Mouse (Mus musculus) midbrain, embryonic 14.5 days (tissue): Measurements from ENCODE around the gene Slc35d1. TPM values are rescaled to one million over a fixed set of nuclear protein-coding genes. Genes with fewer than 3 reads are reported as not detected.

Experiments used
- ATAC-seq: fragments of 200-750 bp; cut with Nextera tagmentation; 2 replicates; pipeline ENCODE4 v1.8.0; 2017; ENCODE audit warnings: moderate number of reproducible peaks, moderate library complexity; ENCODE audit not compliant: low FRiP score, low TSS enrichment
- DNase-seq: peaks from one replicate; pipeline ENCODE4 v3.0.0-alpha.2; 2015
- H3K27ac ChIP-seq: fragments of 300-500 bp; sonication (generic); replicated peaks from 2 replicates; pipeline ENCODE4 v1.5.1; 2014; ENCODE audit warnings: mild to moderate bottlenecking, low read depth, low read length, moderate library complexity
- H3K27me3 ChIP-seq: fragments of 300-500 bp; sonication (generic); 2 replicates; pipeline ENCODE4 v1.6.1; 2014; ENCODE audit warnings: low read length, control low read depth, mixed read lengths; ENCODE audit not compliant: control insufficient read depth, insufficient read depth
- H3K36me3 ChIP-seq: fragments of 300-500 bp; sonication (generic); 2 replicates; pipeline ENCODE4 v1.6.1; 2014; ENCODE audit warnings: low read length, control low read depth; ENCODE audit not compliant: control insufficient read depth, insufficient read depth
- H3K4me1 ChIP-seq: fragments of 300-500 bp; sonication (generic); 2 replicates; pipeline ENCODE4 v1.6.1; 2014; ENCODE audit warnings: mild to moderate bottlenecking, antibody characterized with exemption, low read length, control low read depth; ENCODE audit not compliant: control insufficient read depth, insufficient read depth
- H3K4me2 ChIP-seq: fragments of 300-500 bp; sonication (generic); 2 replicates; pipeline ENCODE4 v1.6.1; 2014; ENCODE audit warnings: mild to moderate bottlenecking, low read length, moderate library complexity
- H3K4me3 ChIP-seq: fragments of 300-500 bp; sonication (generic); replicated peaks from 2 replicates; pipeline ENCODE4 v1.5.1; 2014; ENCODE audit warnings: low read depth, low read length
- H3K9ac ChIP-seq: fragments of 300-500 bp; sonication (generic); replicated peaks from 2 replicates; pipeline ENCODE4 v1.6.1; 2014; ENCODE audit warnings: mild to moderate bottlenecking, low read length, moderate library complexity
- H3K9me3 ChIP-seq: fragments of 300-500 bp; sonication (generic); 2 replicates; pipeline ENCODE4 v1.6.1; 2016; ENCODE audit warnings: low read length, control low read depth, mixed read lengths; ENCODE audit not compliant: control insufficient read depth
- WGBS: fragments of 180-500 bp; shearing (Covaris S2); extraction: QIAGEN DNeasy Blood & Tissue Kit; methylation state at CpG from one replicate; pipeline ENCODE4 v1.1.7; 2014; 5-methylcytosine and 5-hydroxymethylcytosine counted together
- polyA plus RNA-seq: library from polyadenylated mRNA; unstranded; fragments of >200 nt; fragmentation: Nextera tagmentation; extraction: Ambion mirVana; gene quantifications from 2 replicates; pipeline ENCODE4 v1.2.1, GENCODE M21; 2014

The Slc35d1 gene
- polyA plus RNA-seq, 1 experiment from 2014 or later = 6.1 TPM

DNA sequence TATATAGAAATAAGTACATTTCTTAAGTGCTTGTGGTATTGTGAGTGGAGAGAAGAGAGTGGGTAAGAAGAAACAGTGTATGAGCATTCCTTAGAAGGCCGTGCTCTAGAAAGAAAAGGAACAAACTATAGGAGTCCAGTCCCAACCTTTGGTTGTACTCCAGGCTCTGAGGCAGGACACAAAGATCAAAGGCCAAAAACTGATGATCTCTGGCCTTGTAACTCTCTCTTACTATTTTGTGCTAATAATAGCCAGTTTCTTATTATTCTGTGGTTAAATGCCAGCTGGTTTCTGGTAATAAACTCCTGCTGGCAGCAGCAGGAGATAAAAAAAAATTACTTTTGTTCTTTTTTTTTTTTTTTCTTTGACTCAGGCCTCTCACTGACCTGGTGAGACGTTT is 17.2 kb upstream of the Slc35d1 start:
- Histone ChIP-seq H3K36me3 (no peaks in the 10 kb centered on the region), H3K4me2 (no peak overlapping the region), H3K9me3 (no peaks in the 10 kb centered on the region), H3K9ac (no peak overlapping the region), H3K4me1 (no peaks in the 10 kb centered on the region), H3K27me3 (no peaks in the 10 kb centered on the region), H3K27ac (no peak overlapping the region), H3K4me3 (no peak overlapping the region)
- DNase-seq = no peak
- ATAC-seq = no peak
- WGBS = 32% methylated on average over 2 of the region's 2 CpGs

GRCm38 (mm10) chr4:103222854-103223253 is 7.9 kb upstream of the Slc35d1 start:
- H3K4me2 ChIP-seq = no peak overlapping the region
- WGBS = 51% methylated on average over 9 of the region's 9 CpGs
- H3K4me1 ChIP-seq = no peaks in the 10 kb centered on the region
- H3K4me3 ChIP-seq = no peak overlapping the region
- no peaks in the 10 kb centered on the region for H3K27me3 ChIP-seq
- no peaks in the 10 kb centered on the region for H3K36me3 ChIP-seq
- no peak overlapping the region for H3K27ac ChIP-seq
- no peak for DNase-seq
- no peaks in the 10 kb centered on the region for H3K9me3 ChIP-seq
- no peak for ATAC-seq
- H3K9ac ChIP-seq = no peak overlapping the region

- H3K4me2 ChIP-seq = no peak overlapping the region
- no peak overlapping the region for H3K27ac ChIP-seq
- no peaks in the 10 kb centered on the region for H3K27me3 ChIP-seq
- H3K4me3 ChIP-seq = no peak overlapping the region
- no peak overlapping the region for H3K9ac ChIP-seq
- H3K9me3 ChIP-seq = no peaks in the 10 kb centered on the region
- 83% methylated on average over 6 of the region's 6 CpGs for WGBS
- no peaks in the 10 kb centered on the region for H3K4me1 ChIP-seq
- H3K36me3 ChIP-seq = no peaks in the 10 kb centered on the region
- no peak for ATAC-seq
- no peak for DNase-seq
Measured at GRCm38 (mm10) chr4:103221789-103222188, 6.8 kb upstream of the Slc35d1 start.

DNA sequence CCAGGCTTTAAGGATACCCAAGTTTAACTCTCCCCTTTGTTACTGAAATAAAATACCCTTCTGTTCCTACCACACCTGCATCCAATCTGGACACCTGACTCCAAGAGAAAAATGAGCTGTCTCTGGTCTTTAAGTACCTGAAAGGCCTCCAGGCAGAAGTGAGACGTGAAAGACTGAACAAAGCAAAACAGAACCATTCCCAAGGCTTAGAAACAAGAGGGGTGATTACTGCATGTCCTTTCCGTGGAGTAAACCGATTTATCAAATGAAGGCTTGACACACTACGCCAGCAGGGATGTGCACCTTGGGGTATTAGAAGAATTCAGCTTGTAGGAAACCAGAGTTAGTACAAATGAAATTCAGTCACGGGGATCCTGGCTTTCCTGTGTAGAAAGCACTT is 4.0 kb upstream of the Slc35d1 start:
- ATAC-seq (no peak), DNase-seq (peak; percentile 9)
- no peak overlapping the region for H3K27ac ChIP-seq
- no peaks in the 10 kb centered on the region for H3K9me3 ChIP-seq
- 54% methylated on average over 5 of the region's 5 CpGs for whole genome bisulfite sequencing
- H3K4me1 ChIP-seq = no peaks in the 10 kb centered on the region
- H3K9ac ChIP-seq = no peak overlapping the region
- H3K4me2 ChIP-seq = no peak overlapping the region
- no peaks in the 10 kb centered on the region for H3K27me3 ChIP-seq
- no peaks in the 10 kb centered on the region for H3K36me3 ChIP-seq
- no peak overlapping the region for H3K4me3 ChIP-seq

- Histone ChIP-seq H3K27ac (no peak overlapping the region), H3K4me1 (peaks cover 13% of the 10 kb centered on the region), H3K4me2 (no peak overlapping the region), H3K27me3 (no peaks in the 10 kb centered on the region), H3K4me3 (no peak overlapping the region), H3K9me3 (no peaks in the 10 kb centered on the region), H3K36me3 (no peaks in the 10 kb centered on the region), H3K9ac (no peak overlapping the region)
- WGBS = 78% methylated on average over 6 of the region's 6 CpGs
- ATAC-seq (no peak), DNase-seq (no peak)
Measured at GRCm38 (mm10) chr4:103216046-103216445, 1.1 kb upstream of the Slc35d1 start.

GRCm38 (mm10) chr4:103214498-103214924 is 453 bp downstream of the Slc35d1 start:
- H3K9ac ChIP-seq = peak overlapping the region; percentile 96
- peak; percentile 86 for DNase-seq
- under 1% methylated on average over 48 of the region's 48 CpGs for WGBS
- peaks cover 13% of the 10 kb centered on the region for H3K4me1 ChIP-seq
- H3K36me3 ChIP-seq = peaks cover 6% of the 10 kb centered on the region
- peak overlapping the region; percentile 85 for H3K4me3 ChIP-seq
- H3K9me3 ChIP-seq = no peaks in the 10 kb centered on the region
- no peaks in the 10 kb centered on the region for H3K27me3 ChIP-seq
- H3K27ac ChIP-seq = peak overlapping the region; percentile 99
- ATAC-seq = peak; percentile 84
- peak overlapping the region; percentile 79 for H3K4me2 ChIP-seq

DNA sequence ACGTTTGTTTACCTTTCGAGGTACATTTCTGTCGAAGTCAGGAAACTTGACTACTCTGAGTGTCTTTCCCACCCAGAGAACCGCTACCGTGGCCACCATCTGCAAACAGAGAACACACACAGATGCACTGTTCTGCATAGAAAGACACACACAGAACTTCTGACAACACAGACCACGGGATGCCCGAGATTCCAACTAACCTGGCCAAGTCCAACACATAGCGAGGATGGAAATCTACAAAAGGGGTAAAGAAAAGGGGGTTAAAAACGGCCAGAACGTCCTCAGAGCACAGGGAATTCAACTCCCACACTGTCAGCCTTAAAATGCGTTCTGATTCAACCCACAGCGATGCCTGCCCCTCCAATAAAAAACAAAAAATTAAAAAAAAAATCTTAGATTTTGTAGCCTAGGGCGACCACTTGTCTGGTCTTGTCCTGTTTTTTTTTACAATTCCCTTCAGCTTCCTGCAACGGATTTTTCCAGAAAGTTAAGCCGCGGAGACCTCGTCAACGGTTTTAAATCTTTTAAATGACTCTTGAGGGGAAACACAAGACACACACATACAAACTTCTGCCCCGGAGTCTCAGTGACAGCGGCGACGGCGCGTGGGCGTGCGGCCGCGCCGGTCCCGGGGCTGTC is 986 bp downstream of the Slc35d1 start:
- DNase-seq (peak; percentile 45), ATAC-seq (no peak)
- Histone ChIP-seq H3K27ac (peak overlapping the region; percentile 99), H3K27me3 (no peaks in the 10 kb centered on the region), H3K4me1 (peaks cover 13% of the 10 kb centered on the region), H3K9ac (peak overlapping the region; percentile 96), H3K36me3 (peaks cover 11% of the 10 kb centered on the region), H3K4me3 (peak overlapping the region; percentile 85), H3K9me3 (no peaks in the 10 kb centered on the region), H3K4me2 (peak overlapping the region; percentile 79)
- 4% methylated on average over 30 of the region's 30 CpGs for WGBS

- Histone ChIP-seq H3K27me3 (no peaks in the 10 kb centered on the region), H3K27ac (no peak overlapping the region), H3K4me1 (peaks cover 9% of the 10 kb centered on the region), H3K36me3 (peaks cover 51% of the 10 kb centered on the region), H3K9ac (no peak overlapping the region), H3K4me2 (no peak overlapping the region), H3K4me3 (no peak overlapping the region), H3K9me3 (no peaks in the 10 kb centered on the region)
- ATAC-seq = no peak
- WGBS = 93% methylated on average over 1 of the region's 1 CpGs
- no peak for DNase-seq
Measured at GRCm38 (mm10) chr4:103208553-103208952, 6.4 kb downstream of the Slc35d1 start.

- no peak overlapping the region for H3K9ac ChIP-seq
- no peak overlapping the region for H3K4me3 ChIP-seq
- H3K4me2 ChIP-seq = no peak overlapping the region
- H3K27me3 ChIP-seq = no peaks in the 10 kb centered on the region
- no peak overlapping the region for H3K27ac ChIP-seq
- no peaks in the 10 kb centered on the region for H3K4me1 ChIP-seq
- no peaks in the 10 kb centered on the region for H3K9me3 ChIP-seq
- no peak for DNase-seq
- ATAC-seq = no peak
- WGBS = 86% methylated on average over 2 of the region's 2 CpGs
- peaks cover 55% of the 10 kb centered on the region for H3K36me3 ChIP-seq
Measured at GRCm38 (mm10) chr4:103203646-103204045, 11.3 kb downstream of the Slc35d1 start.
